Mouse (Mus musculus) megakaryocyte, embryonic 14.5 days (primary cell): ENCODE data around the gene Tldc1.

Experiments
- FLI1 ChIP-seq: IDR thresholded peaks from 2 replicates; pipeline ENCODE4 v1.6.1; 2012; ENCODE audit warnings: low read length, inconsistent platforms, mixed read lengths
- GATA1 ChIP-seq: IDR thresholded peaks from 3 replicates; pipeline ENCODE4 v1.6.1; 2012; ENCODE audit warnings: mixed read lengths, low read length, inconsistent platforms, borderline replicate concordance

DNA sequence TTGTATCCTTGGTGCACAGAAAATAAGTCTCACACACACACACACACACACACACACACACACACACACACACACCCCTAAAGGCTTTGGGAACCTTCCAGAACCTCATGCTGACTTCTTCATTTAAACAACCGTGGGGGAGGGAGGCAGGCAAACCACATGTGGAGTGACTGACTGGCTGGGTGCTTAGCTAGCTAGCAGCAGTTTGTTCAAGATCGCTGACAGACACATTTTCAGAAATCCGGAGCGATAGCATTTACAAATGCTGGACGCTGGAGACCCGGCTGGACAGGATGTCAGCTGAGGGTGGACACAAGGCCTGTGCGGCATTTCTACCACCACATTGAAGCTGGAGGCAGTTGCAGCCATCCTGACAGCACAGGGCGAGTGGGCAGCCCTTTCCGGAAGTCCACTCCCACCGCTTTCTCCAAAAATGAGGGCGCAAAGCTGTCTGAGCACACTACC lies 46.6 kb upstream of the Tldc1 start:
- TF ChIP-seq GATA1 (no peak), FLI1 (no peak)
